Comparison of ENCODE assay signal across 10 mouse cellular contexts in genomic region chr11:117888853-117889822, GRCm38 (mm10). TPM values are rescaled to one million over a fixed set of nuclear protein-coding genes. Genes with fewer than 3 reads are reported as not detected.
A peak's percentile ranks its signal among the peaks of the same experiment; 100 is the strongest.
DNase-seq lines count a peak whose midpoint lies in the region; ATAC-seq and TF ChIP-seq lines count a peak whose summit lies in the region.
"Had no signal": no experiment of that assay in that cellular context is flagged by ENCODE, and none has a peak within 500 bp of the region (broad histone marks: within the 10 kb centered on the region; RNA-seq: fewer than 3 reads in every experiment).

No protein-coding gene starts in this region.

- 0 out of 2 replicates have a peak, but pooled peaks cover 6% of the 10 kb centered on the region for H3K27me3 ChIP-seq in kidney, embryonic 14.5 days (ENCODE audit: control insufficient read depth, insufficient read depth, low read length)
- H3K27me3 ChIP-seq in hindbrain, embryonic 16.5 days (replicated peaks; ENCODE audit: control insufficient read depth, insufficient read depth, low read length): peaks cover 4% of the 10 kb centered on the region
- H3K27me3 ChIP-seq in midbrain, postnatal 0 days (ENCODE audit: insufficient read depth, low read length): no peaks in the 10 kb centered on the region; the same call in 1 of the 2 replicates
- H3K27me3 ChIP-seq: Patski had no signal

- peak overlapping the region; percentile 35; the same call in 1 of the 2 replicates for H3K9ac ChIP-seq in kidney, embryonic 14.5 days (ENCODE audit: low read depth, low read length)
- H3K9ac ChIP-seq in hindbrain, embryonic 16.5 days (ENCODE audit: low read depth, low read length): peak overlapping the region; percentile 40
- 0 out of 2 replicates have a peak overlapping the region, but pooled peaks have one; percentile 24 for H3K9ac ChIP-seq in midbrain, postnatal 0 days (replicated peaks; ENCODE audit: low read length, poor library complexity, severe bottlenecking)

- H3K4me2 ChIP-seq in kidney, embryonic 14.5 days (replicated peaks; ENCODE audit: low read depth, low read length): peak overlapping the region; percentile 15
- H3K4me2 ChIP-seq in hindbrain, embryonic 16.5 days (ENCODE audit: low read length): peak overlapping the region; percentile 39
- peak overlapping the region; percentile 37 for H3K4me2 ChIP-seq in midbrain, postnatal 0 days (ENCODE audit: low read depth, low read length, poor library complexity, severe bottlenecking)

- H3K9me3 ChIP-seq in kidney, embryonic 14.5 days (ENCODE audit: control insufficient read depth, low read length): no peaks in the 10 kb centered on the region
- no peaks in the 10 kb centered on the region for H3K9me3 ChIP-seq in hindbrain, embryonic 16.5 days (ENCODE audit: control insufficient read depth, low read length)
- H3K9me3 ChIP-seq in midbrain, postnatal 0 days (ENCODE audit: low read length): no peaks in the 10 kb centered on the region

- TF ChIP-seq CTCF in midbrain, postnatal 0 days (IDR thresholded peaks at IDR 0.05): no peak

- 6% methylated on average over 32 of the region's 33 CpGs for WGBS in kidney, embryonic 14.5 days
- WGBS in hindbrain, embryonic 16.5 days: 5% methylated on average over 33 of the region's 33 CpGs
- WGBS in midbrain, postnatal 0 days: 6% methylated on average over 33 of the region's 33 CpGs

- DNase-seq in kidney, postnatal 36 days: no peak
- peak; percentile 48 for DNase-seq in embryo, embryonic 10 days (ENCODE audit: low spot score)
- DNase-seq in midbrain, postnatal 0 days (ENCODE audit: low spot score): no peak
- no peak for DNase-seq in frontal cortex, postnatal 14 days (ENCODE audit: low spot score in 2 of 2)
- DNase-seq in adrenal gland, adult 18-20 months (ENCODE audit: low spot score in 2 of 2): no peak
- no peak for DNase-seq in kidney, postnatal 25 days

- H3K4me3 ChIP-seq in kidney, embryonic 14.5 days (ENCODE audit: low read length): peak overlapping the region; percentile 11; the same call in 1 of the 2 replicates
- peak overlapping the region; percentile 4 for H3K4me3 ChIP-seq in hindbrain, embryonic 16.5 days (ENCODE audit: low read length)
- H3K4me3 ChIP-seq in midbrain, postnatal 0 days (ENCODE audit: low read depth, low read length): peak overlapping the region; percentile 12; the same call in 1 of the 2 replicates

- no peak for ATAC-seq in kidney, embryonic 14.5 days (ENCODE audit: low FRiP score, low TSS enrichment)
- ATAC-seq in hindbrain, embryonic 16.5 days: 0 out of 2 replicates have a peak, but pooled peaks have one; percentile 32
- ATAC-seq in midbrain, postnatal 0 days (ENCODE audit: low FRiP score): no peak
- ATAC-seq: Patski had no signal

- no peak overlapping the region; the same call in 1 of the 2 replicates for H3K27ac ChIP-seq in kidney, embryonic 14.5 days (ENCODE audit: low read depth, low read length)
- H3K27ac ChIP-seq in hindbrain, embryonic 16.5 days (ENCODE audit: low read depth, low read length): no peak overlapping the region
- H3K27ac ChIP-seq in midbrain, postnatal 0 days (ENCODE audit: low read depth, low read length): no peak overlapping the region

- H3K4me1 ChIP-seq in kidney, embryonic 14.5 days (ENCODE audit: control insufficient read depth, insufficient read depth, low read length): peaks cover 31% of the 10 kb centered on the region
- H3K4me1 ChIP-seq in hindbrain, embryonic 16.5 days (ENCODE audit: control insufficient read depth, insufficient read depth, low read depth, low read length): peaks cover 26% of the 10 kb centered on the region
- H3K4me1 ChIP-seq in midbrain, postnatal 0 days (ENCODE audit: insufficient read depth, low read length): peaks cover 19% of the 10 kb centered on the region

- no peaks in the 10 kb centered on the region for H3K36me3 ChIP-seq in kidney, embryonic 14.5 days (ENCODE audit: control insufficient read depth, insufficient read depth, low read length)
- no peaks in the 10 kb centered on the region for H3K36me3 ChIP-seq in hindbrain, embryonic 16.5 days (ENCODE audit: control insufficient read depth, insufficient read depth, low read length)
- no peaks in the 10 kb centered on the region for H3K36me3 ChIP-seq in midbrain, postnatal 0 days (ENCODE audit: insufficient read depth, low read length)

RNA-seq across cellular contexts. Expression of gene Tha1, which starts 15.9 kb away (rescaled TPM):
- polyA plus RNA-seq in kidney, embryonic 14.5 days (2014; fragmentation: Nextera tagmentation; extraction: Ambion mirVana): 4.3 and 5.1 TPM in 2 replicates
- polyA plus RNA-seq in hindbrain, embryonic 16.5 days (2015; fragmentation: Nextera tagmentation; extraction: Ambion mirVana): 4.5 and 5.5 TPM in 2 replicates
- total RNA-seq in midbrain, postnatal 0 days (2014; rRNA removed): 3.8 and 4.2 TPM in 2 replicates
- polyA plus RNA-seq in midbrain, postnatal 0 days (2015; fragmentation: Nextera tagmentation; extraction: Ambion mirVana): 3.0 and 3.5 TPM in 2 replicates
- total RNA-seq in adrenal gland, adult 18-20 months (2021): 10 to 100 TPM in 1 of 2 experiments, 1 to 10 TPM in 1; 9.4 to 13.0 TPM

RNA-seq across cellular contexts. Expression of gene Tmem235, which starts 28.6 kb away (rescaled TPM):
- polyA plus RNA-seq in kidney, embryonic 14.5 days (2014; fragmentation: Nextera tagmentation; extraction: Ambion mirVana): not detected in 2 replicates
- 0.08 TPM in 1 of 2 replicates, not detected in the other for polyA plus RNA-seq in hindbrain, embryonic 16.5 days (2015; fragmentation: Nextera tagmentation; extraction: Ambion mirVana)
- total RNA-seq in midbrain, postnatal 0 days (2014; rRNA removed): 0.16 TPM in 1 of 2 replicates, not detected in the other
- not detected in 2 replicates for polyA plus RNA-seq in midbrain, postnatal 0 days (2015; fragmentation: Nextera tagmentation; extraction: Ambion mirVana)
- total RNA-seq in adrenal gland, adult 18-20 months (2021): not detected
- total RNA-seq: left cerebral cortex, postnatal 14 days had no signal

RNA-seq across cellular contexts. Expression of gene Birc5, which starts 40.1 kb away (rescaled TPM):
- polyA plus RNA-seq in kidney, embryonic 14.5 days (2014; fragmentation: Nextera tagmentation; extraction: Ambion mirVana): 350 and 420 TPM in 2 replicates
- 37.9 and 42.9 TPM in 2 replicates for polyA plus RNA-seq in hindbrain, embryonic 16.5 days (2015; fragmentation: Nextera tagmentation; extraction: Ambion mirVana)
- total RNA-seq in midbrain, postnatal 0 days (2014; rRNA removed): 3.2 and 6.0 TPM in 2 replicates
- 13.1 and 13.2 TPM in 2 replicates for polyA plus RNA-seq in midbrain, postnatal 0 days (2015; fragmentation: Nextera tagmentation; extraction: Ambion mirVana)
- total RNA-seq in adrenal gland, adult 18-20 months (2021): 1 to 10 TPM in 1 of 2 experiments, under 1 TPM in 1; 0.61 to 1.2 TPM
